Mouse (Mus musculus) cerebellum, postnatal 14 days (tissue): ENCODE results near the gene Anxa5.

Experiments used
- DNase-seq, 2 experiments: peaks; one replicate each; pipeline ENCODE4 v3.0.0; 2021; ENCODE audit warnings: mixed read lengths in 2 of 2

Anxa5 gene

DNA sequence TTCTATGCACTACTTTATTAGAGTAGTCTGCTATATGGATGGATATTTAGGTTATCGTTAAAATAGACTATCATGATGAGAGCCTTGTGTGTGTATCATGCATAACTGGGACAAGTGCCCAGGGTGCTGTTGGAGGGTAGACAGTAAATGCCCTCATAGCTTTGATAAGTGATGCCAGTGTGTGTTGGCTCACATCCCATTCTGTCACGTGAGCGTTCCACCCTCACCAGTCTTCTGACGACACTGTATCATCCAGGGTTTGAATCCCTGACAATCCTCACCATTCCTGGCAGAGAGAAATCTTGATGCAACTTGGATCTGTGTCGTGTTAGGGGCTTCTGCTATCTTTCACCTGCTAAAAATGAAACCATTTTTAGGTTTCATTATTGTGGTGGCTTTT lies 29.2 kb downstream of the Anxa5 start:
- peak in 1 of 2 experiments; percentile 14 for DNase-seq

- DNase-seq, result no peak
These were observed 29.7 kb downstream of the Anxa5 start for GRCm38 (mm10) chr3:36446041-36446440.

DNA sequence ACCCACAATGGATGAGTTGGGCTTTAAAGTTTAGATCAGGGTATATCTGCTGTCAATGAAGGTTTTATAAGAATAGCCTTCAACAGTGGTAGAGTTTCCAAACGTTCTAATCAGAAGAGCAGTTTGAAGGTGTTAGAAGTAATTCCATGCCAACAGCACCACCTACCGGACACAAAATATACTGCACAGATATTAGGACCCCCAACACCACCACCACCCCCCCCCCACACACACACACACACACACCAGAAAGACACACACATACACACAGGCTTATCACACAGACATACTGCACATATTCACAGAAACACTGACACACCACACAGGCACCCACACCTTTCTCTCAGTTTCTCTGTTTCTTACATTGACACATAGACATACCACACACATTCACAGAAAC lies 33.3 kb downstream of the Anxa5 start:
- peak; percentile 78 to 82 for DNase-seq

- no peak for DNase-seq
These were observed 35.4 kb downstream of the Anxa5 start for GRCm38 (mm10) chr3:36440280-36440679.

GRCm38 (mm10) chr3:36430360-36430759 lies 45.3 kb downstream of the Anxa5 start:
- no peak for DNase-seq

GRCm38 (mm10) chr3:36427386-36427785 lies 48.3 kb downstream of the Anxa5 start:
- no peak for DNase-seq

DNA sequence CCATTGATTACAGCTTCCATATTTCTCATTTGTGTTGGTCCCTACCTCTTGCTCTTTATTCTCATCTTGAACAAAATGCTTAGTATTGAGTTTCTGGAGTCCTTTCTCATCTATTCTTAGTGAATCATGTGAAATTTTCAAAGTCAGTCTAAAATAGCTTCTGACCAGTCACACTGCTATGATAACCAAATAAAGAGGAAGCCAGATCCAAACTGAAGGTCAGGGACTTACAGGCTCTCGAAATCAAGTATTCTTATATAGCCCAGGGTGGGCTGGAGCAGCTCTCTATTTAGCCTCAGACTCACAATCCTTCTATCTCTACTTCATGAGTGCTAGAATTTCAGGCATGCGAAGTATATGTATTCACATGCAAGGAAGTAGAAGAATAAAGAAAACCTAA lies 66.2 kb downstream of the Anxa5 start:
- no peak for DNase-seq

- DNase-seq, result no peak
These were observed 68.7 kb downstream of the Anxa5 start for GRCm38 (mm10) chr3:36406967-36407366.

DNA sequence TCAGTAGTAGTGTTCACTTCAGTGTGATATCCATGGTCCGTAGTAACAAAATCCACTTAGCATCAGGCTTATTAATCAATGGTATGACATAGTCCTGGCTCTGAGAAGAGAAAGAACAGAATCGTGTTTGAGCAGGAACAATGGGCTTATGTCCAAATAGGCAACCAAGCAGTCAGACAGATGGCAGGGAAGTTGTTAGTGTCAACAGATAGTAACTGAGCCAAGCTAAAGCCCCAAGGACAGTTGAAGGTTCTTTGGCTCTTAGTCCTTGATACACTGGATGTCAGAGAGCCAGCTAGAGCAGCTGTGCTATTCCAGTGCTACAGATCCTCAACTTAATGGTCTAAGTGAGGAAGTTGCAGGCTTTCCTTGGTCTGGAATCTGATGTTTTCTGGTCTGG lies 69.4 kb downstream of the Anxa5 start:
- peak; percentile 26 to 40 for DNase-seq

- no peak for DNase-seq
These were observed 73.8 kb downstream of the Anxa5 start for GRCm38 (mm10) chr3:36401900-36402299.

DNA sequence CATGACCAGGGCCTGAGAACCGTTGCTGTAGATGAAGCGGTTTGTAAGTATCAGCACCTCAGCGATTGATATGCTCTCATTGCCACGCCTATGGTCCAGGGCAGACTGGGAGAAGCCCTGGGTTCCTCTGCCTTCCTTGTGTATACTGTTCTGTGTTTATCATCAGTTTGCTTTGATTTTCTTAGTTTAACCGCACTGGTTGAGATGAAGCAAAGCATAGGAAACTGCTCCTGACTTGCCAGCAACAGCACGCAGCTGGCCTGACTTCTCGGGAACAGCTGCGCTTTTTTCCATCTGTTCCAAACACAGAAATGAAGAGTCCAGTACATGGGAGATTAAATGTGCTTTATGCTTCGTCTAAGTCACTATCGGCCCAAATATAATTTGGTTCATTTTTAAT lies 75.0 kb downstream of the Anxa5 start:
- no peak for DNase-seq
